Mouse (Mus musculus) kidney, embryonic 16.5 days (tissue): ENCODE measurements around the gene Cdipt. TPM values are rescaled to one million over a fixed set of nuclear protein-coding genes. Genes with fewer than 3 reads are reported as not detected.

Experiments
- ATAC-seq: fragments of 200-750 bp; cut with Nextera tagmentation; 2 replicates; pipeline ENCODE4 v1.8.0; 2017; ENCODE audit warnings: moderate TSS enrichment; ENCODE audit not compliant: low FRiP score, low TSS enrichment
- H3K27ac ChIP-seq: fragments of 300-500 bp; sonication (generic); 2 replicates; pipeline ENCODE4 v1.5.1; 2014; ENCODE audit warnings: low read length
- H3K27me3 ChIP-seq: fragments of 300-500 bp; sonication (generic); 2 replicates; pipeline ENCODE4 v1.6.1; 2014; ENCODE audit warnings: low read length, control low read depth, mixed read lengths; ENCODE audit not compliant: insufficient read depth
- H3K36me3 ChIP-seq: fragments of 300-500 bp; sonication (generic); 2 replicates; pipeline ENCODE4 v1.6.1; 2014; ENCODE audit warnings: low read length, control low read depth, mixed read lengths; ENCODE audit not compliant: insufficient read depth
- H3K4me1 ChIP-seq: fragments of 300-500 bp; sonication (generic); 2 replicates; pipeline ENCODE4 v1.6.1; 2014; ENCODE audit warnings: low read length, control low read depth, mixed read lengths; ENCODE audit not compliant: insufficient read depth
- H3K4me2 ChIP-seq: fragments of 300-500 bp; sonication (generic); replicated peaks from 2 replicates; pipeline ENCODE4 v1.6.1; 2014; ENCODE audit warnings: low read depth, low read length
- H3K4me3 ChIP-seq: fragments of 300-500 bp; sonication (generic); 2 replicates; pipeline ENCODE4 v1.5.1; 2014; ENCODE audit warnings: mild to moderate bottlenecking, low read length
- H3K9ac ChIP-seq: fragments of 300-500 bp; sonication (generic); replicated peaks from 2 replicates; pipeline ENCODE4 v1.6.1; 2014; ENCODE audit warnings: low read length
- H3K9me3 ChIP-seq: fragments of 300-500 bp; sonication (generic); 2 replicates; pipeline ENCODE4 v1.6.1; 2016; ENCODE audit warnings: low read length, control low read depth
- WGBS: fragments of 180-500 bp; shearing (Covaris S2); extraction: QIAGEN DNeasy Blood & Tissue Kit; methylation state at CpG from one replicate; pipeline ENCODE4 v1.1.7; 2014; 5-methylcytosine and 5-hydroxymethylcytosine counted together
- polyA plus RNA-seq: library from polyadenylated mRNA; unstranded; fragments of >200 nt; fragmentation: Nextera tagmentation; extraction: Ambion mirVana; gene quantifications from 2 replicates; pipeline ENCODE4 v1.2.1, GENCODE M21; 2015

Cdipt gene
- polyA plus RNA-seq, 1 experiment from 2014 or later = 137 TPM

- Histone ChIP-seq H3K4me3 (no peak overlapping the region), H3K36me3 (peaks cover 10% of the 10 kb centered on the region; the same call in 1 of the 2 replicates), H3K4me1 (no peaks in the 10 kb centered on the region), H3K9me3 (no peaks in the 10 kb centered on the region), H3K27me3 (no peaks in the 10 kb centered on the region), H3K27ac (no peak overlapping the region), H3K4me2 (no peak overlapping the region), H3K9ac (no peak overlapping the region)
- ATAC-seq = no peak
- WGBS = 26% methylated on average over 10 of the region's 10 CpGs
Observed at GRCm38 (mm10) chr7:126984667-126985444, 9.1 kb downstream of the Cdipt start.

DNA sequence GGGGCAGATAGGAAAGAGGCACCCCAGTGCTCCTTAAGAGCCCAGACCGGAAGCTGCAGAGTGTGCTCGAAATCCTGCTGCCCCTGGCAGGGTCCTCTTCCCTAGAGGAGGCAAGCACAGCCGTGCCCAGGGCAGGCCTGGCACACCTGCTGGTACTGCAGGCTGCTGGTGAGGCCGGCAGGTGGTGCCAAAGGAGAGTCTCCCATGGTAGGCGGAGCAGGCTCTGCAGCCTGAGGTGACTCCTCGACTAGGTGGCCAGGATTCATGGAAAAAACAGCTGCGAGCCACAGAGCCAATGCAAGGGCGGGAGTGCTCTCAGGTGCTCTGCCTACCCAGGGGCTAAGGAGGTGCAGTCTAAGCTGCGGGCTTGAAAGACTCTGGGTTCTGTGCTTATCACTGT lies 10.6 kb downstream of the Cdipt start:
- 45% methylated on average over 9 of the region's 9 CpGs for WGBS
- Histone ChIP-seq H3K36me3 (peaks cover 2% of the 10 kb centered on the region; the same call in 1 of the 2 replicates), H3K4me3 (no peak overlapping the region), H3K9me3 (no peaks in the 10 kb centered on the region), H3K27ac (no peak overlapping the region), H3K9ac (no peak overlapping the region), H3K27me3 (no peaks in the 10 kb centered on the region), H3K4me1 (no peaks in the 10 kb centered on the region), H3K4me2 (no peak overlapping the region)
- peak; percentile 62 for ATAC-seq

- 74% methylated on average over 8 of the region's 8 CpGs for WGBS
- no peak for ATAC-seq
- H3K4me3 ChIP-seq = no peak overlapping the region
- no peaks in the 10 kb centered on the region for H3K9me3 ChIP-seq
- no peaks in the 10 kb centered on the region for H3K4me1 ChIP-seq
- H3K27me3 ChIP-seq = no peaks in the 10 kb centered on the region
- no peak overlapping the region for H3K9ac ChIP-seq
- no peak overlapping the region for H3K27ac ChIP-seq
- H3K4me2 ChIP-seq = no peak overlapping the region
- H3K36me3 ChIP-seq = no peaks in the 10 kb centered on the region
Observed at GRCm38 (mm10) chr7:126988816-126989215, 13.1 kb downstream of the Cdipt start.

- no peak for ATAC-seq
- Histone ChIP-seq H3K9me3 (no peaks in the 10 kb centered on the region), H3K36me3 (0 out of 2 replicates have a peak, but pooled peaks cover 7% of the 10 kb centered on the region), H3K27me3 (no peaks in the 10 kb centered on the region), H3K4me2 (no peak overlapping the region), H3K4me3 (no peak overlapping the region), H3K27ac (no peak overlapping the region), H3K4me1 (no peaks in the 10 kb centered on the region), H3K9ac (no peak overlapping the region)
- WGBS = 80% methylated on average over 4 of the region's 4 CpGs
Observed at GRCm38 (mm10) chr7:126996449-126996848, 20.7 kb downstream of the Cdipt start.

DNA sequence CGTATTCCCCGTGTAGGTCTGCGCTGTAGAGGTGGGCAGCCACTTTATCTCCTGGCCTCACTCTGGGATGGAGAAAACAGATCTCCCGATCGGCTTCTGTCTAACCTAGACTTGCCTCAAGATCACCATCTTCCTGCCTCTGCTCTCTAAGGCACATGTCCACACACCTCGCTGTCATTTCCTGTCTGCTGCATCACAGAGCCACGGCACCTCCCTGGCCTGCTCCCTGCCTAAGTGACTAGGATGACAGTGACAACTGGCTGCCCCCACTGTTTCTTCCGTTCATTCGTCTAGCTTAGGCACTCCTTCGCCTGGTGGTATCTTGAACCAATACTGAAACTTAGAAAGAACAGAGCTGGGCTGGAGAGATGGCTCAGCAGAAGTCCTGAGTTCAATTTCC lies 23.9 kb downstream of the Cdipt start:
- no peak overlapping the region for H3K9ac ChIP-seq
- ATAC-seq = no peak
- 76% methylated on average over 10 of the region's 10 CpGs for WGBS

GRCm38 (mm10) chr7:127003620-127004019 lies 27.9 kb downstream of the Cdipt start:
- Histone ChIP-seq H3K4me1 (peaks cover 5% of the 10 kb centered on the region), H3K27me3 (no peaks in the 10 kb centered on the region), H3K4me2 (no peak overlapping the region), H3K9ac (no peak overlapping the region), H3K36me3 (no peaks in the 10 kb centered on the region), H3K9me3 (no peaks in the 10 kb centered on the region), H3K27ac (no peak overlapping the region), H3K4me3 (no peak overlapping the region)
- ATAC-seq = no peak
- 85% methylated on average over 5 of the region's 5 CpGs for WGBS

More for the DNA sequence above, 23.9 kb downstream of the Cdipt start:
- H3K27ac ChIP-seq = no peak overlapping the region
- no peaks in the 10 kb centered on the region for H3K9me3 ChIP-seq
- no peak overlapping the region for H3K4me3 ChIP-seq
- 0 out of 2 replicates have a peak, but pooled peaks cover 7% of the 10 kb centered on the region for H3K36me3 ChIP-seq
- no peaks in the 10 kb centered on the region for H3K27me3 ChIP-seq
- H3K4me1 ChIP-seq = no peaks in the 10 kb centered on the region
- no peak overlapping the region for H3K4me2 ChIP-seq

- H3K9ac ChIP-seq = no peak overlapping the region
Observed at GRCm38 (mm10) chr7:127004122-127004875, 28.6 kb downstream of the Cdipt start.

DNA sequence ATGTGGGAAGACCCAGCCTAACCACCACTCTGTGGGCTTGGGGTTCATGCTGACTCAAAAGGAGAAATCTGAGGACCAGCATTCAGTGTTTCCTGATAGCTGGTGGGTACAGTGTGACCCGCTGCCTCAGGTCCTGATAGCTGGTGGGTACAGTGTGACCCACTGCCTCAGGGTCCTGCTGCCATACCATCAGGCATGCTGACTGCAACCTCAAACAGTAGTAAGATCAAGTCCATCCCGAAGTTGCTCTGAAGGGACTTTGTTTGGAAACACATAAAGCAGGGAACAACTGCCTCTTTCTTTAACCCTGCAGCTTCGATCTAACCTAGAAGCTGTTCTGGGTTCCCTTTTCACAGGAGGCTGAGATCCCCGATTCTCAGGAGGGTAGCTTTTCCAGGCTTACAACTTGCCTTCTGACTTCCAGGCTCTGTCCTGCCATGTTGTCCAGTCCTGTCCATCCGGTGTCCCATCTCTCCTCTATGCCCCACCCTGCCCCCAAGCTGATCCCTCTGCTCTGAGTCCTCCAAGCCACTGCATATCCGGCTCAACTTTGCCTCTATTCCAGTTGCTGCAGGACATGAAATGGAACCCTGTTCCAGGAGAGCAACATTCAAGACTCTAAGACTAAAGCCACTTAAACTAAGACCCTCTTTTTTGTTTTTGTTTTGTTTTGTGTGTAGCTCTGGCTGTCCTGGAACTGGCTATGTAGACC lies 31.8 kb downstream of the Cdipt start:
- Histone ChIP-seq H3K27me3 (no peaks in the 10 kb centered on the region), H3K27ac (no peak overlapping the region), H3K4me3 (no peak overlapping the region), H3K9me3 (no peaks in the 10 kb centered on the region), H3K36me3 (peaks cover 1% of the 10 kb centered on the region; the same call in 1 of the 2 replicates), H3K4me1 (peaks cover 16% of the 10 kb centered on the region), H3K9ac (no peak overlapping the region), H3K4me2 (no peak overlapping the region)
- ATAC-seq = no peak
- WGBS = 88% methylated on average over 6 of the region's 6 CpGs

More at GRCm38 (mm10) chr7:127004122-127004875, 28.6 kb downstream of the Cdipt start:
- Histone ChIP-seq H3K4me1 (peaks cover 12% of the 10 kb centered on the region), H3K9me3 (no peaks in the 10 kb centered on the region), H3K27me3 (no peaks in the 10 kb centered on the region), H3K27ac (no peak overlapping the region), H3K36me3 (no peaks in the 10 kb centered on the region), H3K4me2 (no peak overlapping the region), H3K4me3 (no peak overlapping the region)
- ATAC-seq = no peak
- 79% methylated on average over 4 of the region's 4 CpGs for WGBS

- Histone ChIP-seq H3K4me1 (peaks cover 19% of the 10 kb centered on the region), H3K36me3 (peaks cover 10% of the 10 kb centered on the region), H3K9me3 (no peaks in the 10 kb centered on the region), H3K4me3 (no peak overlapping the region), H3K4me2 (no peak overlapping the region), H3K9ac (peak overlapping the region; percentile 33), H3K27ac (peak overlapping the region; percentile 84), H3K27me3 (no peaks in the 10 kb centered on the region)
- WGBS = 42% methylated on average over 9 of the region's 9 CpGs
- ATAC-seq = peak; percentile 91
Observed at GRCm38 (mm10) chr7:127008239-127009019, 32.7 kb downstream of the Cdipt start.
